Mouse (Mus musculus): ENCODE measurements around the gene Chrd.

The Chrd gene

GRCm38 (mm10) chr16:20732925-20733730 lies at the start of gene Chrd:
Chrd (plus strand) TSS chr16:20733127.
- no peak for DNase-seq (ENCODE audit: low read depth, low spot score)

- DNase-seq (ENCODE audit: low read depth, low spot score): no peak
These were observed 42.2 kb upstream of the Chrd start for GRCm38 (mm10) chr16:20690774-20691173.

- no peak for DNase-seq (ENCODE audit: low read depth, low spot score)
These were observed 41.3 kb upstream of the Chrd start for GRCm38 (mm10) chr16:20691617-20692016.

- DNase-seq (ENCODE audit: low read depth, low spot score): no peak
These were observed 40.5 kb upstream of the Chrd start for GRCm38 (mm10) chr16:20692241-20692965.

GRCm38 (mm10) chr16:20693111-20693701 lies 39.7 kb upstream of the Chrd start, which contains the start of gene Fam131a:
Fam131a (plus strand) TSS chr16:20693241.
- peak; percentile 87 for DNase-seq (ENCODE audit: low read depth, low spot score)

GRCm38 (mm10) chr16:20694781-20695180 lies 38.1 kb upstream of the Chrd start:
- DNase-seq (ENCODE audit: low read depth, low spot score): no peak

- DNase-seq (ENCODE audit: low read depth, low spot score): peak; percentile 81
These were observed 37.2 kb upstream of the Chrd start for GRCm38 (mm10) chr16:20695622-20696323.

- DNase-seq (ENCODE audit: low read depth, low spot score): no peak
These were observed 33.7 kb upstream of the Chrd start for GRCm38 (mm10) chr16:20699266-20699665.

- no peak for DNase-seq (ENCODE audit: low read depth, low spot score)
These were observed 32.9 kb upstream of the Chrd start for GRCm38 (mm10) chr16:20700036-20700435.

- DNase-seq (ENCODE audit: low read depth, low spot score): no peak
These were observed 31.6 kb upstream of the Chrd start for GRCm38 (mm10) chr16:20701316-20701715.

GRCm38 (mm10) chr16:20701729-20702521 lies 31.0 kb upstream of the Chrd start:
- DNase-seq (ENCODE audit: low read depth, low spot score): no peak

GRCm38 (mm10) chr16:20702522-20702893 lies 30.4 kb upstream of the Chrd start:
- peak; percentile 71 for DNase-seq (ENCODE audit: low read depth, low spot score)

- DNase-seq (ENCODE audit: low read depth, low spot score): no peak
These were observed 29.9 kb upstream of the Chrd start for GRCm38 (mm10) chr16:20703071-20703470.

- no peak for DNase-seq (ENCODE audit: low read depth, low spot score)
These were observed 29.1 kb upstream of the Chrd start for GRCm38 (mm10) chr16:20703699-20704400.

GRCm38 (mm10) chr16:20705786-20706185 lies 27.1 kb upstream of the Chrd start:
- no peak for DNase-seq (ENCODE audit: low read depth, low spot score)

- DNase-seq (ENCODE audit: low read depth, low spot score): no peak
These were observed 26.4 kb upstream of the Chrd start for GRCm38 (mm10) chr16:20706407-20707055.

GRCm38 (mm10) chr16:20708220-20708938 lies 24.5 kb upstream of the Chrd start:
- DNase-seq (ENCODE audit: low read depth, low spot score): no peak

GRCm38 (mm10) chr16:20708939-20709734 lies 23.8 kb upstream of the Chrd start:
- no peak for DNase-seq (ENCODE audit: low read depth, low spot score)
